Mouse (Mus musculus): Measurements from ENCODE around the gene Tbc1d21. TPM values are rescaled to one million over a fixed set of nuclear protein-coding genes. Genes with fewer than 3 reads are reported as not detected.

Gene Tbc1d21
- polyA plus RNA-seq, 1 experiment from 2014 or later = not detected

DNA sequence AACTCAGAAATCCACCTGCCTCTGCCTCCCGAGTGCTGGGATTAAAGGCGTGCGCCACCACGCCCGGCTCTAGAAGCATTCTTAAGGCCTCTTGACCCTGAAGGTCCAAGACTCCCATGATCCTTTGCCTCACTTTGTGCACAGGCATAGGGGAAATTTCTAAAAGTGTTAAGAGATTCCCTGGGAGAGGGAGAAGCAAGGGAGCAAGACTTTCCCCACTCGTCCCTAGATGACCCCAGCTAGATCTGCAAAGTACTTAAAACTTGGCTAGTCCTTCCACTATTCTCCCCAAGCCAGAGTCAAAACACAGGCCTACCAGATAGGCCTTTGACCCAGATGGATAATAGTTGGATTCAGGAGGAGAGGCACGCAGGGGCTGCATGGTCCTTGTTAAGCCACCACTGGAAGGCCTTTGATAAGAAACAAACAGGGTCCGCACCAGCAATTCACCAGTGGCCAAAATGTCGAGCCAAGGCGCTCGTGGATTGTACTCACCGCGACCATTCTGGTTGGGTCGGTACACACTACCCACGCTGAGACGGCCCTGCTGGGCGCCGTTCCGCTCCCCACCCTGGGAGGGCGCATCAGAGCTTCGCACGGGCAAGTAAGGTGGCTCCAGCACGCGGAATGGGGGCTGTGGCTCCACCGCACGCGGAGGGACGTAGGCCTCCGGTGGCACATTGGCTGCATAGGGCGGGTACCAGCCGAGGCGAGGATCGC is 58.9 kb downstream of the Tbc1d21 start:
- Histone ChIP-seq H3K4me1 (ENCODE audit: insufficient read depth, low read depth, low read length) (peaks cover 3% of the 10 kb centered on the region; the same call in 1 of the 2 replicates), H3K9ac (replicated peaks; ENCODE audit: low read depth) (no peak overlapping the region), H3K9me3 (ENCODE audit: low read length) (no peaks in the 10 kb centered on the region), H3K36me3 (ENCODE audit: insufficient read depth, low read length) (no peaks in the 10 kb centered on the region), H3K4me3 (ENCODE audit: low read depth, low read length) (peak overlapping the region; percentile 49), H3K27ac (ENCODE audit: low read length) (peak overlapping the region; percentile 73), H3K27me3 (replicated peaks; ENCODE audit: insufficient read depth, low read length) (0 out of 2 replicates have a peak, but pooled peaks cover 10% of the 10 kb centered on the region), H3K4me2 (replicated peaks; ENCODE audit: low read depth, low read length) (peak overlapping the region; percentile 58)
- ATAC-seq (no peak), DNase-seq (ENCODE audit: low spot score) (no peak)
- TF ChIP-seq EP300 (IDR thresholded peaks at IDR 0.05) (no peak), CTCF (IDR thresholded peaks at IDR 0.05) (peak; percentile 51)
- WGBS = 65% methylated on average over 33 of the region's 33 CpGs

- 62% methylated on average over 14 of the region's 14 CpGs for WGBS
- H3K36me3 ChIP-seq (ENCODE audit: insufficient read depth, low read length) = no peaks in the 10 kb centered on the region
Measured at GRCm38 (mm10) chr9:58310043-58310660, 60.1 kb downstream of the Tbc1d21 start.

More at GRCm38 (mm10) chr9:58310043-58310660, 60.1 kb downstream of the Tbc1d21 start:
- Histone ChIP-seq H3K27ac (ENCODE audit: low read length) (peak overlapping the region; percentile 55; the same call in 1 of the 2 replicates), H3K4me2 (replicated peaks; ENCODE audit: low read depth, low read length) (peak overlapping the region; percentile 33), H3K4me3 (ENCODE audit: low read depth, low read length) (no peak overlapping the region), H3K4me1 (ENCODE audit: insufficient read depth, low read depth, low read length) (peaks cover 3% of the 10 kb centered on the region; the same call in 1 of the 2 replicates), H3K9me3 (ENCODE audit: low read length) (no peaks in the 10 kb centered on the region), H3K9ac (replicated peaks; ENCODE audit: low read depth) (no peak overlapping the region), H3K27me3 (replicated peaks; ENCODE audit: insufficient read depth, low read length) (0 out of 2 replicates have a peak, but pooled peaks cover 10% of the 10 kb centered on the region)
- no peak for TF ChIP-seq EP300 (IDR thresholded peaks at IDR 0.05)
- DNase-seq (ENCODE audit: low spot score) (peak; percentile 63), ATAC-seq (peak; percentile 36)

Other genes with a start within 250 kb of the Tbc1d21 start
- gene Islr, start 166.1 kb downstream of the Tbc1d21 start, polyA plus RNA-seq (2015; fragmentation: Nextera tagmentation; extraction: Ambion mirVana) = 21.6 and 28.5 TPM in 2 replicates
- not detected in 2 replicates for gene Islr2, start 166.1 kb downstream of the Tbc1d21 start, polyA plus RNA-seq (2015; fragmentation: Nextera tagmentation; extraction: Ambion mirVana)
- 6.4 and 6.8 TPM in 2 replicates for gene Pml, start 120.7 kb downstream of the Tbc1d21 start, polyA plus RNA-seq (2015; fragmentation: Nextera tagmentation; extraction: Ambion mirVana)
- gene Stoml1, start 117.3 kb downstream of the Tbc1d21 start, polyA plus RNA-seq (2015; fragmentation: Nextera tagmentation; extraction: Ambion mirVana) = 30.8 and 34.3 TPM in 2 replicates
- 121 and 122 TPM in 2 replicates for gene Loxl1, start 57.3 kb downstream of the Tbc1d21 start, polyA plus RNA-seq (2015; fragmentation: Nextera tagmentation; extraction: Ambion mirVana)
- gene Insyn1, start 118.1 kb upstream of the Tbc1d21 start, polyA plus RNA-seq (2015; fragmentation: Nextera tagmentation; extraction: Ambion mirVana) = 1.0 and 1.2 TPM in 2 replicates
- 9.9 and 10.7 TPM in 2 replicates for gene Cd276, start 185.0 kb upstream of the Tbc1d21 start, polyA plus RNA-seq (2015; fragmentation: Nextera tagmentation; extraction: Ambion mirVana)
- gene Nptn, start 211.8 kb upstream of the Tbc1d21 start, polyA plus RNA-seq (2015; fragmentation: Nextera tagmentation; extraction: Ambion mirVana) = 132 and 133 TPM in 2 replicates